Mouse (Mus musculus) layer of hippocampus, adult 9-10 months (tissue): ENCODE results near the gene Usp1.

Source experiments
- DNase-seq: peaks from one replicate; pipeline ENCODE4 v3.0.0; 2022; ENCODE audit warnings: low spot score

Gene Usp1

DNA sequence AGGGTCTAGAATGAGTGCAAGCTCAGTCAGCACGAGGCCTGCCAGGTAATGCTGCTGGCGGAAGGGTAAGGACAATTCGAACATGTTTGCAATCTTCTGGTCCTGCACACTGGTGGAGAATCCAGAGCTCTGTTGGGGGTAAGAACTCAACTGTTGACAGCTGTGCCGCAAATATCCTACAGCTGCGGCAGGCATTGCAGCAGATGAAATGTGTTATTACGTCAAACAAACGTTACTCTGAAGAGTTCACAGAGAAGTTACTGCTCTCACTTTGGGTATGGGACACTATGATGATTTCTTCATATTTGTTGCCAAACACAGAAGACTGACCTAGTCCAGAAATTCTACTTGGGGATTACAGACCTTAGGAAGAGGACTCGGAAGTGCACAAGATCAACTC, 61.1 kb downstream of the Usp1 start:
- no peak for DNase-seq
